Mouse (Mus musculus): ENCODE data around the gene Olfr1028. TPM values are rescaled to one million over a fixed set of nuclear protein-coding genes. Genes with fewer than 3 reads are reported as not detected.

The Olfr1028 gene
- not detected for polyA plus RNA-seq (2014; fragmentation: Illumina TruSeq; extraction: RNeasy Lipid Tissue Mini Kit (QIAGEN cat#74804); ENCODE audit: low read depth, low replicate concordance)

GRCm38 (mm10) chr2:85950137-85950536 is at the start of gene Olfr1028:
Gene Olfr1028 (plus strand): TSS chr2:85950437.

GRCm38 (mm10) chr2:85904952-85905351 is 45.3 kb upstream of the Olfr1028 start, which contains the start of gene Olfr1024:
Gene Olfr1024 (minus strand): TSS chr2:85905052.

GRCm38 (mm10) chr2:85914893-85915292 is 35.3 kb upstream of the Olfr1028 start, which contains the start of gene Olfr1025-ps1:
Gene Olfr1025-ps1 (plus strand): TSS chr2:85915193.

GRCm38 (mm10) chr2:85921258-85921657 is 29.0 kb upstream of the Olfr1028 start, which contains the start of gene Olfr1026:
Gene Olfr1026 (plus strand): TSS chr2:85921558.

GRCm38 (mm10) chr2:85973595-85973994 is 23.4 kb downstream of the Olfr1028 start, which contains the start of gene Olfr1029:
Gene Olfr1029 (plus strand): TSS chr2:85973895.

GRCm38 (mm10) chr2:85978976-85979375 is 28.7 kb downstream of the Olfr1028 start, which contains the start of gene Olfr1030:
Gene Olfr1030 (plus strand): TSS chr2:85979276.

GRCm38 (mm10) chr2:85990004-85990403 is 39.8 kb downstream of the Olfr1028 start, which contains the start of gene Olfr1031:
Gene Olfr1031 (plus strand): TSS chr2:85990304.

Other genes with a start within 250 kb of the Olfr1028 start
- gene Olfr1009, start 235.0 kb upstream of the Olfr1028 start, polyA plus RNA-seq (2014; fragmentation: Illumina TruSeq; extraction: RNeasy Lipid Tissue Mini Kit (QIAGEN cat#74804); ENCODE audit: low read depth, low replicate concordance) = not detected
- not detected for gene Olfr1012, start 187.7 kb upstream of the Olfr1028 start, polyA plus RNA-seq (2014; fragmentation: Illumina TruSeq; extraction: RNeasy Lipid Tissue Mini Kit (QIAGEN cat#74804); ENCODE audit: low read depth, low replicate concordance)
- gene Olfr1013, start 183.3 kb upstream of the Olfr1028 start, polyA plus RNA-seq (2014; fragmentation: Illumina TruSeq; extraction: RNeasy Lipid Tissue Mini Kit (QIAGEN cat#74804); ENCODE audit: low read depth, low replicate concordance) = not detected
- gene Olfr1014, start 177.7 kb upstream of the Olfr1028 start, polyA plus RNA-seq (2014; fragmentation: Illumina TruSeq; extraction: RNeasy Lipid Tissue Mini Kit (QIAGEN cat#74804); ENCODE audit: low read depth, low replicate concordance) = not detected
- not detected for gene Olfr1015, start 168.4 kb upstream of the Olfr1028 start, polyA plus RNA-seq (2014; fragmentation: Illumina TruSeq; extraction: RNeasy Lipid Tissue Mini Kit (QIAGEN cat#74804); ENCODE audit: low read depth, low replicate concordance)
- not detected for gene Olfr1016, start 147.9 kb upstream of the Olfr1028 start, polyA plus RNA-seq (2014; fragmentation: Illumina TruSeq; extraction: RNeasy Lipid Tissue Mini Kit (QIAGEN cat#74804); ENCODE audit: low read depth, low replicate concordance)
- not detected for gene Olfr1018, start 132.0 kb upstream of the Olfr1028 start, polyA plus RNA-seq (2014; fragmentation: Illumina TruSeq; extraction: RNeasy Lipid Tissue Mini Kit (QIAGEN cat#74804); ENCODE audit: low read depth, low replicate concordance)
- not detected for gene Olfr1019, start 105.0 kb upstream of the Olfr1028 start, polyA plus RNA-seq (2014; fragmentation: Illumina TruSeq; extraction: RNeasy Lipid Tissue Mini Kit (QIAGEN cat#74804); ENCODE audit: low read depth, low replicate concordance)
- gene Olfr1020, start 103.4 kb upstream of the Olfr1028 start, polyA plus RNA-seq (2014; fragmentation: Illumina TruSeq; extraction: RNeasy Lipid Tissue Mini Kit (QIAGEN cat#74804); ENCODE audit: low read depth, low replicate concordance) = not detected
- not detected for gene Olfr1022, start 81.8 kb upstream of the Olfr1028 start, polyA plus RNA-seq (2014; fragmentation: Illumina TruSeq; extraction: RNeasy Lipid Tissue Mini Kit (QIAGEN cat#74804); ENCODE audit: low read depth, low replicate concordance)
- gene Olfr1023, start 64.8 kb upstream of the Olfr1028 start, polyA plus RNA-seq (2014; fragmentation: Illumina TruSeq; extraction: RNeasy Lipid Tissue Mini Kit (QIAGEN cat#74804); ENCODE audit: low read depth, low replicate concordance) = not detected
- gene Olfr1024, start 45.4 kb upstream of the Olfr1028 start, polyA plus RNA-seq (2014; fragmentation: Illumina TruSeq; extraction: RNeasy Lipid Tissue Mini Kit (QIAGEN cat#74804); ENCODE audit: low read depth, low replicate concordance) = not detected
- gene Olfr1025-ps1, start 35.2 kb upstream of the Olfr1028 start, polyA plus RNA-seq (2014; fragmentation: Illumina TruSeq; extraction: RNeasy Lipid Tissue Mini Kit (QIAGEN cat#74804); ENCODE audit: low read depth, low replicate concordance) = not detected
- gene Olfr1026, start 28.9 kb upstream of the Olfr1028 start, polyA plus RNA-seq (2014; fragmentation: Illumina TruSeq; extraction: RNeasy Lipid Tissue Mini Kit (QIAGEN cat#74804); ENCODE audit: low read depth, low replicate concordance) = not detected
- gene Olfr1029, start 23.5 kb downstream of the Olfr1028 start, polyA plus RNA-seq (2014; fragmentation: Illumina TruSeq; extraction: RNeasy Lipid Tissue Mini Kit (QIAGEN cat#74804); ENCODE audit: low read depth, low replicate concordance) = not detected
- not detected for gene Olfr1030, start 28.8 kb downstream of the Olfr1028 start, polyA plus RNA-seq (2014; fragmentation: Illumina TruSeq; extraction: RNeasy Lipid Tissue Mini Kit (QIAGEN cat#74804); ENCODE audit: low read depth, low replicate concordance)
- gene Olfr1031, start 39.9 kb downstream of the Olfr1028 start, polyA plus RNA-seq (2014; fragmentation: Illumina TruSeq; extraction: RNeasy Lipid Tissue Mini Kit (QIAGEN cat#74804); ENCODE audit: low read depth, low replicate concordance) = not detected
- gene Olfr1032, start 55.1 kb downstream of the Olfr1028 start, polyA plus RNA-seq (2014; fragmentation: Illumina TruSeq; extraction: RNeasy Lipid Tissue Mini Kit (QIAGEN cat#74804); ENCODE audit: low read depth, low replicate concordance) = not detected
- 4.8 TPM for gene Olfr1033, start 70.2 kb downstream of the Olfr1028 start, polyA plus RNA-seq (2014; fragmentation: Illumina TruSeq; extraction: RNeasy Lipid Tissue Mini Kit (QIAGEN cat#74804); ENCODE audit: low read depth, low replicate concordance)
- gene Olfr1034, start 95.4 kb downstream of the Olfr1028 start, polyA plus RNA-seq (2014; fragmentation: Illumina TruSeq; extraction: RNeasy Lipid Tissue Mini Kit (QIAGEN cat#74804); ENCODE audit: low read depth, low replicate concordance) = 0.92 TPM
- not detected for gene Olfr1036, start 123.6 kb downstream of the Olfr1028 start, polyA plus RNA-seq (2014; fragmentation: Illumina TruSeq; extraction: RNeasy Lipid Tissue Mini Kit (QIAGEN cat#74804); ENCODE audit: low read depth, low replicate concordance)
- gene Olfr1037, start 136.9 kb downstream of the Olfr1028 start, polyA plus RNA-seq (2014; fragmentation: Illumina TruSeq; extraction: RNeasy Lipid Tissue Mini Kit (QIAGEN cat#74804); ENCODE audit: low read depth, low replicate concordance) = not detected
- not detected for gene Olfr1039, start 185.5 kb downstream of the Olfr1028 start, polyA plus RNA-seq (2014; fragmentation: Illumina TruSeq; extraction: RNeasy Lipid Tissue Mini Kit (QIAGEN cat#74804); ENCODE audit: low read depth, low replicate concordance)
- gene Olfr1040, start 196.3 kb downstream of the Olfr1028 start, polyA plus RNA-seq (2014; fragmentation: Illumina TruSeq; extraction: RNeasy Lipid Tissue Mini Kit (QIAGEN cat#74804); ENCODE audit: low read depth, low replicate concordance) = not detected
- gene Olfr1042, start 211.4 kb downstream of the Olfr1028 start, polyA plus RNA-seq (2014; fragmentation: Illumina TruSeq; extraction: RNeasy Lipid Tissue Mini Kit (QIAGEN cat#74804); ENCODE audit: low read depth, low replicate concordance) = not detected
- gene Olfr1043, start 217.1 kb downstream of the Olfr1028 start, polyA plus RNA-seq (2014; fragmentation: Illumina TruSeq; extraction: RNeasy Lipid Tissue Mini Kit (QIAGEN cat#74804); ENCODE audit: low read depth, low replicate concordance) = not detected
- not detected for gene Olfr1044, start 227.4 kb downstream of the Olfr1028 start, polyA plus RNA-seq (2014; fragmentation: Illumina TruSeq; extraction: RNeasy Lipid Tissue Mini Kit (QIAGEN cat#74804); ENCODE audit: low read depth, low replicate concordance)
- not detected for gene Olfr52, start 235.2 kb downstream of the Olfr1028 start, polyA plus RNA-seq (2014; fragmentation: Illumina TruSeq; extraction: RNeasy Lipid Tissue Mini Kit (QIAGEN cat#74804); ENCODE audit: low read depth, low replicate concordance)